Mouse (Mus musculus) brain, embryonic 14.5 days (tissue): ENCODE measurements around the gene Magi2.

Experiments
- CTCF ChIP-seq: fragments of 200-500 bp; IDR thresholded peaks from 2 replicates; pipeline ENCODE4 v1.5.1; 2012; ENCODE audit warnings: inconsistent platforms, mild to moderate bottlenecking, moderate library complexity, borderline replicate concordance; ENCODE audit not compliant: insufficient read depth, insufficient read length; ENCODE audit errors: extremely low read depth
- POLR2A ChIP-seq: fragments of 200-500 bp; IDR thresholded peaks from 2 replicates; pipeline ENCODE4 v1.6.1; 2012; ENCODE audit warnings: mild to moderate bottlenecking, inconsistent platforms, borderline replicate concordance; ENCODE audit not compliant: poor library complexity, insufficient read depth, insufficient read length, severe bottlenecking; ENCODE audit errors: extremely low read depth

DNA sequence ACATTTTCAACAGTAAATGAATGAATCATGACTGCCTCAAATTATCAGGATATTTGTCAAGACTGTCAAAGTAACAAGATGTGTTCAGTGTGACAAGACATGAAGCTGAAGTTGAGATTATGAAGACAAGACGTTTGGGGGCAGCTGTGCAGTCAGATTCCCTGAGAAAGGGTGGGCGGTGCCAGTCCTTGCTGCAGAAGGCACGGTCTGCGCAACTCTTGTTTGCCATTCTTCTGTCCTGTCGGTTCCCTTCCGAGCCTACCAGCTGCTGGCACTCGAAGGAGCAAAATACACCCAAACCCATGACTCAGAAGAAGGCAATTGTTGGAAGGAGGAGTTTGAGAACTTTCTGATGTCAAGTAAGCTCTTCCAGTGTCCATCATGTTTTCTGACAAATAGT lies 852.1 kb downstream of the Magi2 start:
- TF ChIP-seq CTCF (no peak), POLR2A (no peak)
